Mouse (Mus musculus) C2C12 (cell line): ENCODE data around the gene Glt8d2.

ENCODE experiments used
- CEBPB ChIP-seq: IDR thresholded peaks from one replicate; pipeline ENCODE4 v1.6.1; 2011; ENCODE audit warnings: low read depth, mild to moderate bottlenecking, control low read depth, moderate library complexity
- CTCF ChIP-seq: IDR thresholded peaks from one replicate; pipeline ENCODE4 v1.5.1; 2011; ENCODE audit not compliant: control insufficient read depth, insufficient read depth, insufficient read length
- FOSL1 ChIP-seq: IDR thresholded peaks from one replicate; pipeline ENCODE4 v1.8.0; 2011; ENCODE audit warnings: mild to moderate bottlenecking, low read length; ENCODE audit not compliant: poor library complexity, insufficient read depth, severe bottlenecking
- MYOD1 ChIP-seq: IDR thresholded peaks from one replicate; pipeline ENCODE4 v1.6.1; 2011; ENCODE audit warnings: low read depth; ENCODE audit not compliant: control insufficient read depth, insufficient read length
- MYOG ChIP-seq: IDR thresholded peaks from one replicate; pipeline ENCODE4 v1.6.1; 2011; ENCODE audit not compliant: control insufficient read depth, insufficient read length; ENCODE audit errors: extremely low read depth
- USF1 ChIP-seq: IDR thresholded peaks from one replicate; pipeline ENCODE4 v1.6.1; 2011; ENCODE audit warnings: low read depth, mild to moderate bottlenecking, control low read depth, moderate library complexity

- TF ChIP-seq CTCF (no peak), USF1 (no peak), CEBPB (no peak), MYOG (no peak), FOSL1 (no peak), MYOD1 (no peak)
These were observed 60.0 kb downstream of the Glt8d2 start for GRCm38 (mm10) chr10:82630497-82630896.
